ENCODE assay signal across 8 mouse cellular contexts in the genomic region with DNA sequence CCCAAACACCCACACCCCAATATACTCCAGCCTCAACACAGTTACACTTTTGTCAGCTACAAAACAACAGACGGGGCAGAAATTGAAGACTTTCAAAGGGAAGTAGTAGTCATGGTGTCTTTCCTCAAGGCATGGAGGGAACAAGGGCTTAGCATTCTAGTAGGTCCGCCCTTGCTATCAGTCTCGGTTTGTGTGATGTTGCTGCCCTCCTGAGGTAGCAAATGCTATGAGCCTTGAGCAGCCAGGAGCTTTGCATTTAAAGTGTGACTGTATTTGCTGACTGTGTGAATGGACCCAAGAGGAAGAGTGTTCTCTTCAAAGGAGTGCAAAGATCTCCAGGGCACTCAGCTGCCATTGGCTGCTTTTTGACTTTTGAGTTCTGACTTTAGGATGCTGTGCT.
DNase-seq lines count a peak whose midpoint lies in the region; ATAC-seq and TF ChIP-seq lines count a peak whose summit lies in the region.
"Not testable (repeated sequence)": the region's sequence is repeated elsewhere in the genome, so short reads cannot be mapped to it uniquely, and the experiment has no call there.

No protein-coding gene starts in this region.

- not testable (repeated sequence) for H3K4me2 ChIP-seq in hindbrain, postnatal 0 days (ENCODE audit: low read depth, low read length); liver, embryonic 15.5 days

- H3K9ac ChIP-seq in hindbrain, postnatal 0 days (replicated peaks; ENCODE audit: low read length); liver, embryonic 15.5 days: not testable (repeated sequence)

- not testable (repeated sequence) for H3K9me3 ChIP-seq in hindbrain, postnatal 0 days (ENCODE audit: low read length); liver, embryonic 15.5 days (replicated peaks)

- H3K4me1 ChIP-seq in hindbrain, postnatal 0 days (ENCODE audit: insufficient read depth, low read length); liver, embryonic 15.5 days (replicated peaks): not testable (repeated sequence)

- H3K27ac ChIP-seq in hindbrain, postnatal 0 days; liver, embryonic 15.5 days (replicated peaks): not testable (repeated sequence)

- H3K36me3 ChIP-seq in hindbrain, postnatal 0 days (ENCODE audit: insufficient read depth, low read length) = peaks cover 14% of the 10 kb centered on the region; the same call in 1 of the 2 replicates
- peaks cover 29% of the 10 kb centered on the region for H3K36me3 ChIP-seq in liver, embryonic 15.5 days (replicated peaks)

- peak; percentile 66 for TF ChIP-seq CTCF in hindbrain, postnatal 0 days (IDR thresholded peaks at IDR 0.05; ENCODE audit: low read depth)

- peak; percentile 97 for ATAC-seq in CD4-positive, CD25-positive, alpha-beta regulatory T cell, adult 4 months
- ATAC-seq in frontal cortex, adult (ENCODE audit: low TSS enrichment) = peak; percentile 95
- peak; percentile 78; the same call in 1 of the 2 replicates for ATAC-seq in hindbrain, postnatal 0 days
- peak; percentile 52; the same call in 1 of the 2 replicates for ATAC-seq in liver, embryonic 15.5 days (ENCODE audit: insufficient read depth)
- peak; percentile 80 for ATAC-seq in monocyte, adult 5-6 weeks (replicated peaks; ENCODE audit: insufficient number of reproducible peaks, low FRiP score, low TSS enrichment, poor library complexity, severe bottlenecking)

- DNase-seq in brain, embryonic 18.5 days (ENCODE audit: low read depth, low spot score) = peak; percentile 6
- DNase-seq in hindbrain, postnatal 0 days (ENCODE audit: low spot score) = peak; percentile 68
- DNase-seq in large intestine, adult 2 months (ENCODE audit: low read depth, low spot score) = peak; percentile 28
- peak; percentile 60 for DNase-seq in thymus, postnatal 0 days (ENCODE audit: low spot score)

- not testable (repeated sequence) for H3K4me3 ChIP-seq in hindbrain, postnatal 0 days (ENCODE audit: low read length); liver, embryonic 15.5 days (replicated peaks)

- 23% methylated on average over 3 of the region's 3 CpGs for WGBS in hindbrain, postnatal 0 days
- WGBS in large intestine, adult 2 months = 18% methylated on average over 3 of the region's 3 CpGs
- WGBS in liver, embryonic 15.5 days (ENCODE audit: insufficient replicate concordance) = 23% methylated on average over 3 of the region's 3 CpGs

- not testable (repeated sequence) for H3K27me3 ChIP-seq in hindbrain, postnatal 0 days (ENCODE audit: insufficient read depth, low read length); liver, embryonic 15.5 days

Comparison
In these comparisons a context has a peak if more than half of its experiments do, and no peak if none do; other contexts are left out.
1. DNase-seq: peak in every context shown above with its lines; median percentile 68 in hindbrain, postnatal 0 days; 60 in thymus, postnatal 0 days; 28 in large intestine, adult 2 months; 6 in brain, embryonic 18.5 days.